Mouse (Mus musculus) kidney, adult 10 weeks (tissue): ENCODE measurements around the gene Gm17482. TPM values are rescaled to one million over a fixed set of nuclear protein-coding genes. Genes with fewer than 3 reads are reported as not detected.

ENCODE experiments used
- polyA plus RNA-seq: library from polyadenylated mRNA; stranded (reverse); fragments of 350-450 nt; fragmentation: Illumina TruSeq; extraction: RNeasy Lipid Tissue Mini Kit (QIAGEN cat#74804); gene quantifications from one replicate; pipeline ENCODE4 v1.2.3, GENCODE M21; 2014; ENCODE audit warnings: low read depth, low replicate concordance

Gm17482 gene
- not detected for polyA plus RNA-seq

GRCm38 (mm10) chr6:115227043-115227442 lies at the start of gene Gm17482:
Gene Gm17482, plus strand, starts transcription at chr6:115227343.

GRCm38 (mm10) chr6:115252099-115252873 lies 25.1 kb downstream of the Gm17482 start, which contains the start of gene Timp4:
Gene Timp4, minus strand, starts transcription at chr6:115252205.

Other genes with a start within 250 kb of the Gm17482 start
- 13.1 TPM for gene Tamm41, start 189.5 kb upstream of the Gm17482 start, polyA plus RNA-seq
- 4.4 TPM for gene Syn2, start 92.4 kb upstream of the Gm17482 start, polyA plus RNA-seq
- gene Timp4, start 24.9 kb downstream of the Gm17482 start, polyA plus RNA-seq: 0.16 TPM
- gene Pparg, start 133.6 kb downstream of the Gm17482 start, polyA plus RNA-seq: 5.6 TPM